8 mouse cellular contexts compared by ENCODE assay signal in genomic region chr6:52713104-52713896, GRCm38 (mm10). TPM values are rescaled to one million over a fixed set of nuclear protein-coding genes. Genes with fewer than 3 reads are reported as not detected.
DNase-seq lines count a peak whose midpoint lies in the region; ATAC-seq lines count a peak whose summit lies in the region.

Gene Tax1bp1 (plus strand): TSS chr6:52713729.

- peak within 1 kb of the TSS; percentile 91 for H3K27ac ChIP-seq in hindbrain, embryonic 15.5 days (replicated peaks)

- H3K27me3 ChIP-seq in hindbrain, embryonic 15.5 days = no peaks in the 10 kb centered on the region

- ATAC-seq in hindbrain, embryonic 15.5 days (ENCODE audit: low FRiP score, low read depth) = peak; percentile 99

- 3% methylated on average over 37 of the region's 38 CpGs for WGBS in hindbrain, embryonic 15.5 days

- peaks cover 9% of the 10 kb centered on the region for H3K4me1 ChIP-seq in hindbrain, embryonic 15.5 days (replicated peaks)

- peak within 1 kb of the TSS; percentile 60 for H3K4me2 ChIP-seq in hindbrain, embryonic 15.5 days

- peak within 1 kb of the TSS; percentile 85 for H3K4me3 ChIP-seq in hindbrain, embryonic 15.5 days

- no peaks in the 10 kb centered on the region for H3K9me3 ChIP-seq in hindbrain, embryonic 15.5 days

- peak; percentile 95 for DNase-seq in ZHBTc4 (ENCODE audit: low read depth, low spot score)
- DNase-seq in cerebellum, postnatal 4 days (ENCODE audit: low spot score in 2 of 2) = peak; percentile 87 to 90
- peak; percentile 92 for DNase-seq in gastrocnemius, adult 18-20 months (ENCODE audit: low spot score)
- DNase-seq in layer of hippocampus, postnatal 36 days = peak; percentile 92
- peak; percentile 96 for DNase-seq in lung, postnatal 25 days (ENCODE audit: low spot score)
- DNase-seq in retina, adult 2 months (ENCODE audit: low read depth, low spot score) = peak; percentile 76
- peak; percentile 91 to 94 for DNase-seq in thymus, postnatal 36 days

- peak within 1 kb of the TSS; percentile 87 for H3K9ac ChIP-seq in hindbrain, embryonic 15.5 days

- H3K36me3 ChIP-seq in hindbrain, embryonic 15.5 days = no peaks in the 10 kb centered on the region

RNA-seq across cellular contexts. Expression of gene Tax1bp1, which starts in this region (rescaled TPM):
- 10 to 100 TPM; 75.1 to 76.5 TPM for total RNA-seq in gastrocnemius, adult 18-20 months (2021)
- 142 and 161 TPM in 2 replicates for polyA plus RNA-seq in hindbrain, embryonic 15.5 days (2015; fragmentation: Nextera tagmentation; extraction: Ambion mirVana)
- total RNA-seq in layer of hippocampus, postnatal 36 days (2021) = 100 to 1,000 TPM; 128 to 129 TPM

Comparison
In these comparisons a context has a peak if more than half of its experiments do, and no peak if none do; other contexts are left out.
1. Peak in every context shown above with its lines: DNase-seq, ATAC-seq, H3K4me3 ChIP-seq and H3K27ac ChIP-seq.